Mouse (Mus musculus): Measurements from ENCODE around the gene Mms19.
A peak's percentile ranks its signal among the peaks of the same experiment; 100 is the strongest.

The Mms19 gene

GRCm38 (mm10) chr19:41980819-41981594, at the start of gene Mms19:
Gene Mms19 (minus strand): TSS chr19:41981157.
- DNase-seq: peak; percentile 100

GRCm38 (mm10) chr19:42026158-42026557, 45.2 kb upstream of the Mms19 start:
- DNase-seq: peak; percentile 88

GRCm38 (mm10) chr19:42022542-42022848, 41.5 kb upstream of the Mms19 start:
- no peak for DNase-seq

GRCm38 (mm10) chr19:42021681-42022541, 41.0 kb upstream of the Mms19 start:
- DNase-seq: no peak

- DNase-seq: no peak
Measured at GRCm38 (mm10) chr19:42019011-42019522, 38.1 kb upstream of the Mms19 start.

- peak; percentile 80 for DNase-seq
Measured at GRCm38 (mm10) chr19:42017399-42018247, 36.7 kb upstream of the Mms19 start.

GRCm38 (mm10) chr19:42016840-42017239, 35.9 kb upstream of the Mms19 start:
- DNase-seq: peak; percentile 46

GRCm38 (mm10) chr19:42016251-42016650, 35.3 kb upstream of the Mms19 start:
- no peak for DNase-seq

GRCm38 (mm10) chr19:42015001-42015400, 34.0 kb upstream of the Mms19 start:
- DNase-seq: no peak

- DNase-seq: no peak
Measured at GRCm38 (mm10) chr19:42014231-42014825, 33.4 kb upstream of the Mms19 start.

- no peak for DNase-seq
Measured at GRCm38 (mm10) chr19:42011123-42011522, 30.2 kb upstream of the Mms19 start.

- no peak for DNase-seq
Measured at GRCm38 (mm10) chr19:42010436-42010835, 29.5 kb upstream of the Mms19 start.

GRCm38 (mm10) chr19:42009067-42009466, 28.1 kb upstream of the Mms19 start:
- no peak for DNase-seq

- DNase-seq: no peak
Measured at GRCm38 (mm10) chr19:42008586-42008985, 27.6 kb upstream of the Mms19 start.

- no peak for DNase-seq
Measured at GRCm38 (mm10) chr19:42006568-42006967, 25.6 kb upstream of the Mms19 start.

GRCm38 (mm10) chr19:42005616-42006015, 24.7 kb upstream of the Mms19 start:
- DNase-seq: no peak

- no peak for DNase-seq
Measured at GRCm38 (mm10) chr19:42004258-42004657, 23.3 kb upstream of the Mms19 start.

GRCm38 (mm10) chr19:42001253-42001980, 20.5 kb upstream of the Mms19 start:
- DNase-seq: no peak

GRCm38 (mm10) chr19:42000446-42000958, 19.5 kb upstream of the Mms19 start:
- DNase-seq: peak; percentile 69

- no peak for DNase-seq
Measured at GRCm38 (mm10) chr19:41999688-42000283, 18.8 kb upstream of the Mms19 start.
